Mouse (Mus musculus): ENCODE data around the gene a.

DNA sequence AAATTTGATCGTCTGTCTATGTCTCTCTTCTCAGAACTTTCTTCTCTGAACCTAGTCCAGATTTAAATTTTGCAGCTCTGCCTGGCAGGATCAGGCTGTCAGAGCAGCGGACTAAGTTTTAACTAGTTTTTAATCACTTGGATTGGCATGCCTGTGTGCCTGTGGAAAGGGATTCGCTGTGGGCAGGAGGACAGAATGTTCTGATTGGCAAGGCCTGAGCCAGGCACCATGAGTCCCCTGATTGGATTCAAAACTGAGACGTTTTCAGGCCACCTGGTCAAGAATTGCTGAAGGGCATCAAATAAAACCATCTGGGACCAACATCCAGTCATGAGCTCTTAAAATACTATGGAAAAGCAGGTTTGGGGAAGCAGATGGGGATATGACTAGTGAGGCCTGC is 8.8 kb upstream of the a start:
- TF ChIP-seq CTCF (conservative IDR thresholded peaks at IDR 0.05; ENCODE audit: low read length), result no peak
- no peak for TF ChIP-seq NANOG (IDR thresholded peaks at IDR 0.05; ENCODE audit: borderline replicate concordance, low read length)
- no peak for TF ChIP-seq POU5F1 (IDR thresholded peaks at IDR 0.05; ENCODE audit: borderline replicate concordance, low read length)

Data from E14TG2a.4 (cell line).